Mouse (Mus musculus): ENCODE data around the gene Rad51b.

Rad51b gene

GRCm38 (mm10) chr12:79663893-79664574 is 367.0 kb downstream of the Rad51b start:
- no peak for DNase-seq

- no peak for DNase-seq
These were observed 377.9 kb downstream of the Rad51b start for GRCm38 (mm10) chr12:79674846-79675439.

- peak; percentile 59 for DNase-seq
These were observed 378.5 kb downstream of the Rad51b start for GRCm38 (mm10) chr12:79675440-79676176.

GRCm38 (mm10) chr12:79676251-79676650 is 379.2 kb downstream of the Rad51b start:
- no peak for DNase-seq

GRCm38 (mm10) chr12:79676896-79677295 is 379.8 kb downstream of the Rad51b start:
- no peak for DNase-seq

- no peak for DNase-seq
These were observed 382.3 kb downstream of the Rad51b start for GRCm38 (mm10) chr12:79679251-79679901.

GRCm38 (mm10) chr12:79679941-79680697 is 383.0 kb downstream of the Rad51b start:
- peak; percentile 33 for DNase-seq

GRCm38 (mm10) chr12:79680698-79681072 is 383.6 kb downstream of the Rad51b start:
- DNase-seq: no peak

- DNase-seq: no peak
These were observed 384.5 kb downstream of the Rad51b start for GRCm38 (mm10) chr12:79681571-79681970.

GRCm38 (mm10) chr12:79683350-79683749 is 386.3 kb downstream of the Rad51b start:
- no peak for DNase-seq

- no peak for DNase-seq
These were observed 386.7 kb downstream of the Rad51b start for GRCm38 (mm10) chr12:79683759-79684158.

- DNase-seq: no peak
These were observed 387.3 kb downstream of the Rad51b start for GRCm38 (mm10) chr12:79684338-79684737.

GRCm38 (mm10) chr12:79686594-79687325 is 389.7 kb downstream of the Rad51b start:
- DNase-seq: no peak

GRCm38 (mm10) chr12:79687683-79688386 is 390.8 kb downstream of the Rad51b start:
- no peak for DNase-seq

- DNase-seq: peak; percentile 80
These were observed 392.2 kb downstream of the Rad51b start for GRCm38 (mm10) chr12:79689299-79689698.

- no peak for DNase-seq
These were observed 395.1 kb downstream of the Rad51b start for GRCm38 (mm10) chr12:79691929-79692862.

- DNase-seq: no peak
These were observed 398.9 kb downstream of the Rad51b start for GRCm38 (mm10) chr12:79695832-79696434.

- DNase-seq: no peak
These were observed 406.5 kb downstream of the Rad51b start for GRCm38 (mm10) chr12:79703555-79703954.

GRCm38 (mm10) chr12:79705501-79706266 is 408.6 kb downstream of the Rad51b start:
- DNase-seq: no peak

Data from kidney, adult 11 months (tissue).